Mouse (Mus musculus) cortical plate, adult 2 months (tissue): ENCODE measurements around the gene Gm20765.

Experiments used
- CTCF ChIP-seq: fragments of 200-500 bp; IDR thresholded peaks from 2 replicates; pipeline ENCODE4 v1.5.1; 2011; ENCODE audit warnings: mild to moderate bottlenecking, control low read depth, low read length; ENCODE audit not compliant: insufficient read depth; ENCODE audit errors: extremely low read depth
- POLR2A ChIP-seq: fragments of 200-500 bp; IDR thresholded peaks from 2 replicates; pipeline ENCODE4 v1.6.1; 2011; ENCODE audit warnings: mild to moderate bottlenecking, low read length, control low read depth; ENCODE audit not compliant: insufficient read depth; ENCODE audit errors: extremely low read depth

DNA sequence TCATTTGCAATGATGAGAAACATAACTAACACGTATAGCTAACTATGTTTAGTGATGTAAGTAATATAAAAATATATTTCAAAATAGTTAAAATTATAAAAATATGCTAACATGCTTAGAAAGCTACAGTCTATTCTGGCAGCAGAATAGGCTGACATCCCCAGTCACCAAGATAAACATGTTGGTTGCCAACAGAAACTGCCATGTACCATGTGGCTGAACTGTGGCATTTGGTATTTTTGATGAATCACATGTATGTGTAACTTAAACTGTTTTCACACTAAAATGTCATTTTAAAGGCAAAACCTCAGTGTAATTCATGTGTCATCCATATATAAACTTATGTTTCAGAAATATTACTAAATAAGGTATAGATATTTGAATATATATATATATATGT, 24.3 kb downstream of the Gm20765 start:
- TF ChIP-seq CTCF (no peak), POLR2A (no peak)
